Mouse (Mus musculus): Measurements from ENCODE around the gene Lgals3. TPM values are rescaled to one million over a fixed set of nuclear protein-coding genes. Genes with fewer than 3 reads are reported as not detected.

Gene Lgals3
- polyA plus RNA-seq, 1 experiment from 2014 or later, result 5.0 TPM

Other genes with a start within 250 kb of the Lgals3 start
- gene Gch1, start 178.3 kb upstream of the Lgals3 start, polyA plus RNA-seq (2015; fragmentation: Nextera tagmentation; extraction: Ambion mirVana), result 5.3 and 6.0 TPM in 2 replicates
- 14.5 and 17.7 TPM in 2 replicates for gene Wdhd1, start 90.9 kb upstream of the Lgals3 start, polyA plus RNA-seq (2015; fragmentation: Nextera tagmentation; extraction: Ambion mirVana)
- 1.7 and 1.9 TPM in 2 replicates for gene Socs4, start 90.8 kb upstream of the Lgals3 start, polyA plus RNA-seq (2015; fragmentation: Nextera tagmentation; extraction: Ambion mirVana)
- 47.3 and 51.3 TPM in 2 replicates for gene Mapk1ip1l, start 69.5 kb upstream of the Lgals3 start, polyA plus RNA-seq (2015; fragmentation: Nextera tagmentation; extraction: Ambion mirVana)
- gene Dlgap5, start 50.7 kb downstream of the Lgals3 start, polyA plus RNA-seq (2015; fragmentation: Nextera tagmentation; extraction: Ambion mirVana), result 3.8 and 4.4 TPM in 2 replicates
- 30.0 and 32.6 TPM in 2 replicates for gene Fbxo34, start 82.7 kb downstream of the Lgals3 start, polyA plus RNA-seq (2015; fragmentation: Nextera tagmentation; extraction: Ambion mirVana)
- gene Atg14, start 202.9 kb downstream of the Lgals3 start, polyA plus RNA-seq (2015; fragmentation: Nextera tagmentation; extraction: Ambion mirVana), result 19.7 and 21.0 TPM in 2 replicates

Data from midbrain, embryonic 16.5 days (tissue).